In the genomic region with DNA sequence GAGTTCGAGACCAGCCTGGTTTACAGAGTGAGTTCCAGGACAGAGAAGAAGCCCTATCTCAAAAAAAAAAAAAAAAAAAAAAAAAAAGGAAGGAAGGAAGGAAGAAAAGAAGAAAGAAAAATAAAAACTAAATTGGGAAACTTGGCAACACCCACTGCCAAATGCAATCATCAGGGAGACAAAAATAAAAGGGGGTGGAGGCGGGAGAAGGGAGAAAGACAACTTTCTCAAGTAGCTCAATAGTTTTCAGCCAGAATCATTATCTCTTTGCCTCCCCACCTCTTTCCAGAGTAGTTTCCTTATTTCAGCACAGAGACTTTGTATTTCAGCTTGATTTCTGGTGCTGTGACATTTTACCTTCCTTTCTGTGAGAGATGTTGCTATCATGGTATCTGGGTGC, we compare ENCODE assay signal across 7 mouse cellular contexts. TPM values are rescaled to one million over a fixed set of nuclear protein-coding genes. Genes with fewer than 3 reads are reported as not detected.
DNase-seq lines count a peak whose midpoint lies in the region; ATAC-seq and TF ChIP-seq lines count a peak whose summit lies in the region.

No protein-coding gene starts in this region.

- H3K9ac ChIP-seq in liver, embryonic 11.5 days (ENCODE audit: low read depth, low read length) = no peak overlapping the region
- peak overlapping the region; percentile 57; the same call in 1 of the 2 replicates for H3K9ac ChIP-seq in embryonic facial prominence, embryonic 13.5 days
- H3K9ac ChIP-seq in midbrain, postnatal 0 days (replicated peaks; ENCODE audit: low read length, poor library complexity, severe bottlenecking) = no peak overlapping the region

- H3K4me3 ChIP-seq in liver, embryonic 11.5 days (ENCODE audit: low read depth, low read length) = no peak overlapping the region
- no peak overlapping the region for H3K4me3 ChIP-seq in embryonic facial prominence, embryonic 13.5 days
- H3K4me3 ChIP-seq in limb, embryonic 10.5 days = 0 out of 2 replicates have a peak overlapping the region, but pooled peaks have one; percentile 47
- no peak overlapping the region for H3K4me3 ChIP-seq in midbrain, postnatal 0 days (ENCODE audit: low read depth, low read length)

- H3K4me2 ChIP-seq in liver, embryonic 11.5 days = peak overlapping the region; percentile 73
- H3K4me2 ChIP-seq in embryonic facial prominence, embryonic 13.5 days = peak overlapping the region; percentile 71
- H3K4me2 ChIP-seq in midbrain, postnatal 0 days (ENCODE audit: low read depth, low read length, poor library complexity, severe bottlenecking) = peak overlapping the region; percentile 56; the same call in 1 of the 2 replicates

- ATAC-seq in liver, embryonic 11.5 days (replicated peaks; ENCODE audit: low FRiP score) = no peak
- ATAC-seq in embryonic facial prominence, embryonic 13.5 days (ENCODE audit: insufficient number of reproducible peaks, insufficient read depth, low FRiP score, low TSS enrichment, low read depth) = no peak
- ATAC-seq in midbrain, postnatal 0 days (ENCODE audit: low FRiP score) = no peak

- TF ChIP-seq CTCF in midbrain, postnatal 0 days (IDR thresholded peaks at IDR 0.05) = no peak

- H3K9me3 ChIP-seq in liver, embryonic 11.5 days (ENCODE audit: control insufficient read depth, low read length) = no peaks in the 10 kb centered on the region
- 0 out of 2 replicates have a peak, but pooled peaks cover 2% of the 10 kb centered on the region for H3K9me3 ChIP-seq in embryonic facial prominence, embryonic 13.5 days
- no peaks in the 10 kb centered on the region for H3K9me3 ChIP-seq in limb, embryonic 10.5 days (replicated peaks)
- H3K9me3 ChIP-seq in midbrain, postnatal 0 days (ENCODE audit: low read length) = no peaks in the 10 kb centered on the region

- 39% methylated on average over 2 of the region's 2 CpGs for WGBS in liver, embryonic 11.5 days
- WGBS in embryonic facial prominence, embryonic 13.5 days = 38% methylated on average over 2 of the region's 2 CpGs
- WGBS in limb, embryonic 10.5 days = 51% methylated on average over 2 of the region's 2 CpGs
- 58% methylated on average over 2 of the region's 2 CpGs for WGBS in midbrain, postnatal 0 days

- no peak overlapping the region for H3K27ac ChIP-seq in liver, embryonic 11.5 days (ENCODE audit: low read depth, low read length)
- peak overlapping the region; percentile 44; the same call in 1 of the 2 replicates for H3K27ac ChIP-seq in embryonic facial prominence, embryonic 13.5 days
- H3K27ac ChIP-seq in limb, embryonic 10.5 days = no peak overlapping the region
- no peak overlapping the region for H3K27ac ChIP-seq in midbrain, postnatal 0 days (ENCODE audit: low read depth, low read length)

- peaks cover 6% of the 10 kb centered on the region; the same call in 1 of the 2 replicates for H3K27me3 ChIP-seq in liver, embryonic 11.5 days (replicated peaks; ENCODE audit: control insufficient read depth, insufficient read depth, low read length)
- peaks cover 5% of the 10 kb centered on the region; the same call in 1 of the 2 replicates for H3K27me3 ChIP-seq in embryonic facial prominence, embryonic 13.5 days
- peaks cover 21% of the 10 kb centered on the region for H3K27me3 ChIP-seq in limb, embryonic 10.5 days (ENCODE audit: low read depth, poor library complexity, severe bottlenecking)
- no peaks in the 10 kb centered on the region for H3K27me3 ChIP-seq in midbrain, postnatal 0 days (ENCODE audit: insufficient read depth, low read length)

- no peaks in the 10 kb centered on the region for H3K36me3 ChIP-seq in liver, embryonic 11.5 days (ENCODE audit: control insufficient read depth, insufficient read depth, low read length)
- no peaks in the 10 kb centered on the region for H3K36me3 ChIP-seq in embryonic facial prominence, embryonic 13.5 days
- no peaks in the 10 kb centered on the region for H3K36me3 ChIP-seq in limb, embryonic 10.5 days
- H3K36me3 ChIP-seq in midbrain, postnatal 0 days (ENCODE audit: insufficient read depth, low read length) = no peaks in the 10 kb centered on the region

- H3K4me1 ChIP-seq in liver, embryonic 11.5 days (replicated peaks; ENCODE audit: control insufficient read depth, insufficient read depth, low read length) = peaks cover 23% of the 10 kb centered on the region
- peaks cover 27% of the 10 kb centered on the region for H3K4me1 ChIP-seq in embryonic facial prominence, embryonic 13.5 days
- H3K4me1 ChIP-seq in limb, embryonic 10.5 days = peaks cover 25% of the 10 kb centered on the region
- H3K4me1 ChIP-seq in midbrain, postnatal 0 days (ENCODE audit: insufficient read depth, low read length) = peaks cover 5% of the 10 kb centered on the region; the same call in 1 of the 2 replicates

- no peak for DNase-seq in liver, embryonic 11.5 days (ENCODE audit: low spot score)
- DNase-seq in liver = no peak
- DNase-seq in limb, embryonic 10.5 days (ENCODE audit: low spot score) = no peak
- no peak for DNase-seq in midbrain, postnatal 0 days (ENCODE audit: low spot score)
- DNase-seq in frontal cortex, postnatal 14 days (ENCODE audit: low spot score in 2 of 2) = no peak
- DNase-seq in retina, embryonic 14.5 days (ENCODE audit: low spot score) = no peak

RNA-seq across cellular contexts. Expression of a gene that starts 20.0 kb away (rescaled TPM):
- polyA plus RNA-seq in liver, embryonic 11.5 days (2014; fragmentation: Nextera tagmentation; extraction: Ambion mirVana) = 65.6 and 71.8 TPM in 2 replicates
- polyA plus RNA-seq in embryonic facial prominence, embryonic 13.5 days (2015; fragmentation: Nextera tagmentation; extraction: Ambion mirVana) = 77.0 and 79.3 TPM in 2 replicates
- polyA plus RNA-seq in limb, embryonic 10.5 days (2016; fragmentation: Nextera tagmentation; extraction: Ambion mirVana) = 46.3 and 54.4 TPM in 2 replicates
- 48.1 and 64.3 TPM in 2 replicates for total RNA-seq in midbrain, postnatal 0 days (2014; rRNA removed)
- 21.6 and 25.1 TPM in 2 replicates for polyA plus RNA-seq in midbrain, postnatal 0 days (2015; fragmentation: Nextera tagmentation; extraction: Ambion mirVana)
